Mouse (Mus musculus): ENCODE data around the gene 1190002N15Rik. TPM values are rescaled to one million over a fixed set of nuclear protein-coding genes. Genes with fewer than 3 reads are reported as not detected.

Gene 1190002N15Rik
- 21.4 and 27.7 TPM in 2 replicates for polyA plus RNA-seq (2012; rRNA removed)

GRCm38 (mm10) chr9:94537970-94538822 lies at the start of gene 1190002N15Rik:
Gene 1190002N15Rik (minus strand): TSS chr9:94538081.

Other genes with a start within 250 kb of the 1190002N15Rik start
- gene Slc9a9, start 131.8 kb upstream of the 1190002N15Rik start, polyA plus RNA-seq (2012; rRNA removed) = 3.8 and 5.2 TPM in 2 replicates

All from central nervous system, embryonic 14 days (tissue).